Mouse (Mus musculus) embryonic facial prominence, embryonic 10.5 days (tissue): ENCODE results near the gene Ccdc120. TPM values are rescaled to one million over a fixed set of nuclear protein-coding genes. Genes with fewer than 3 reads are reported as not detected.
"Not testable (repeated sequence)": the region's sequence is repeated elsewhere in the genome, so short reads cannot be mapped to it uniquely, and the experiment has no call there.

ENCODE experiments used
- DNase-seq: peaks from one replicate; pipeline ENCODE4 v3.0.0-alpha.2; 2017; ENCODE audit warnings: low spot score
- H3K27ac ChIP-seq: fragments of 300-500 bp; sonication (generic); replicated peaks from 2 replicates; pipeline ENCODE4 v1.5.1; 2016; ENCODE audit warnings: mild to moderate bottlenecking
- H3K27me3 ChIP-seq: fragments of 300-500 bp; sonication (generic); replicated peaks from 2 replicates; pipeline ENCODE4 v1.6.1; 2016; ENCODE audit warnings: low read depth, mild to moderate bottlenecking; ENCODE audit not compliant: poor library complexity, severe bottlenecking
- H3K36me3 ChIP-seq: fragments of 300-500 bp; sonication (generic); replicated peaks from 2 replicates; pipeline ENCODE4 v1.6.1; 2016; ENCODE audit warnings: mild to moderate bottlenecking, moderate library complexity
- H3K4me1 ChIP-seq: fragments of 300-500 bp; sonication (generic); 2 replicates; pipeline ENCODE4 v1.6.1; 2016
- H3K4me3 ChIP-seq: fragments of 300-500 bp; sonication (generic); 2 replicates; pipeline ENCODE4 v1.5.1; 2016; ENCODE audit warnings: mild to moderate bottlenecking, moderate library complexity
- H3K9me3 ChIP-seq: fragments of 300-500 bp; sonication (generic); 2 replicates; pipeline ENCODE4 v1.6.1; 2016; ENCODE audit warnings: mild to moderate bottlenecking
- WGBS: fragments of 180-500 bp; shearing (Covaris S2); methylation state at CpG from one replicate; pipeline ENCODE4 v1.1.7; 2016; 5-methylcytosine and 5-hydroxymethylcytosine counted together
- polyA plus RNA-seq: library from polyadenylated mRNA; unstranded; fragments of >200 nt; fragmentation: Nextera tagmentation; extraction: Ambion mirVana; gene quantifications from 2 replicates; pipeline ENCODE4 v1.2.1, GENCODE M21; 2016

Gene Ccdc120
- polyA plus RNA-seq, 1 experiment from 2014 or later: 20.3 TPM

DNA sequence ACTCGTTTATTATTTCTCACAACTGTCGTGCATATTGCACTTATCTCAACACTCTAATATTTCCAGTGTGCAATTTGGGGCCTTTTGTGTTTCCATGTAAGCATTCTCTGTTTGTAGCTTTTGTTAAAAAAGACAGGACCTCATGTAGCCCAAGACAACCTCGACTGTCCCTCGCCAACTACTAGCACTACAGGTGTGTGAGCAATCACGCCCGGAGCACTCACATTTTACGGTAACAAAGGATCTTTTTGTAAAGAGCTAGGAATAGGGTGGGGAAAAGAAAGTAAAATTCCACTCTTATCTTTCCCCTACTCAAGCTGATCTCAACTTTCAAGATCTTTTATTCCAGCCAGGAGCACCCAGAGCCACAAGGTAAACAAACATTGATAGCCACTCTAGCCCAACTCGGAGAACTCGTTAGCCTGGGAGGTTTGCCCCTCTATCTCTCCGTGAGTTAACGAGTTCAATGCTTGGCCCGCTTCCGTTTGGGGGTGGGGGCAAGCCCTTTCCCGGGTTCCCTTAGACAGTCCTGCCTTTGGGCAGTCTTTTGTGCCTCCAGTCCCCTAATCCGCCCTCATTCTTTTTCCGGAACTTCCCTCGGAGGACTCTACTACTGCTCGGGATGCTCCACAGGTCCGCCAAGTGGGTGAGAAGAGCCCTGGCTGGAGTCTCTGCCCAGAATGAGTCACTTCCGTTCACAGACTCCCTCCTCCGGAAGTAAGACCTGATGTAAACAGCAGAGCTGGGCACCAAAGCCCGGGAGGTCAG, 29.0 kb downstream of the Ccdc120 start, which contains the start of gene Gm45208:
Gm45208 (plus strand) TSS at position 732 of the 768 bp plus-strand sequence.
- WGBS: 22% methylated on average over 22 of the region's 22 CpGs
- peaks cover 5% of the 10 kb centered on the region; the same call in 1 of the 2 replicates for H3K4me1 ChIP-seq

DNA sequence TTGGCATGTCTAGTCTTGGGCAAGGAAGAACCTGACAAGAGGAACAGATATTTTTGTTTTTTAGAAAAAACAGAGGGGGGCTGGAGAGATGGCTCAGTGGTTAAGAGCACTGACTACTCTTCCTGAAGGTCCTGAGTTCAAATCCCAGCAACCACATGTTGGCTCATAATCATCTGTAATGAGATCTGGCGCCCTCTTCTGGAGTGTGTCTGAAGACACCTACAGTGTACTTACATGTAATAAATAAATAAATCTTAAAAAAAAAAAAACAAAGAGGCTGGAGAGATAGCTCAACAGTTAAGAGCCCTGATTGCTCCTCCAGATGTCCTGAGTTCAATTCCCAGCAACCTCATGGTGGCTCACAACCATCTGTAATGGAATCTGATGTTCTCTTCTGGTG, 34.6 kb downstream of the Ccdc120 start:
- H3K9me3 ChIP-seq, H3K27me3 ChIP-seq, H3K36me3 ChIP-seq, H3K4me1 ChIP-seq, DNase-seq, H3K27ac ChIP-seq, H3K4me3 ChIP-seq: not testable (repeated sequence)
- 38% methylated on average over 1 of the region's 1 CpGs for WGBS

More for the DNA sequence above, 29.0 kb downstream of the Ccdc120 start, which contains the start of gene Gm45208:
- no peaks in the 10 kb centered on the region for H3K27me3 ChIP-seq
- DNase-seq: peak; percentile 69
- H3K27ac ChIP-seq: peak within 1 kb of the TSS; percentile 93
- H3K36me3 ChIP-seq: peaks cover 23% of the 10 kb centered on the region
- no peaks in the 10 kb centered on the region; the same call in 1 of the 2 replicates for H3K9me3 ChIP-seq
- H3K4me3 ChIP-seq: peak within 1 kb of the TSS; percentile 69

DNA sequence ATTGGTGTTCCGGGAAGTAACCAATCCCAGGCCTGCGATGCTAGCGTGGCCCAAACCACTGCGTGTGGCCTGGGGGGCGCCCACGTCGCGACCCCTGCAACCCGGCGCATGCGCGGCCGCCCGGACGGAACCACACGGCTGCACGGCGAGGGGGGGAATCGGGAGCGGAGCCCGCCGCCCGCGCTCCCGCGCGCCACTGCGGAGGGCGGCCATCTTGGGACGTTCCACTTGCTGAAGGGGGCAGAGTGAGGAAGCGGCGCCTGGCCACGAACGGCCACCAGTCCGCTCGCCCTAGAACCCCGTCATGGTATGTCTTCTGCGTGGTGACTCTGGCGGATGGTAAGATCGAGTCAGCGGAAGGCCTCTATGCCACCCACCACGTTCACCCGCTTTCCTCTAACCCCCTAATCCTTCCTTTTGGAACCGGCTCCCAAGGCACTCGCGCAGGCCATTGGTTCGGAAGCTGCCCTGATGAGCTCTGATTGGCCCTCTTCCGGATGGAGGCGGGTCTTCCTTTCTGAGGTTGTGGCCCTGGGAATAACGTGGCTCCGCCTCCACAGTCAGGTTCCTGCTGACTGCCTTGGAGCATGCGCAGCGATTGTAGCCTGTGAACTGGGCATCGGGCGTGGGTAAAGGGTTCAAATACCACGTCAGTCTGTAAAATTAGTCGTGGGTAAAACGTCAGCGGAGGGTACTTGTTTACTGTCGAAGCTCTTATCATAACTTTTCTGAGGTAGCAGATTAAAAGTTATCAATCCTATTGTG, 36.4 kb downstream of the Ccdc120 start, which contains the start of gene Wdr45:
Wdr45 (plus strand) TSS at position 199 of the 765 bp plus-strand sequence.
- H3K4me1 ChIP-seq, H3K27me3 ChIP-seq, H3K9me3 ChIP-seq, H3K36me3 ChIP-seq: not testable (repeated sequence)
- peak within 1 kb of the TSS; percentile 81 for H3K27ac ChIP-seq
- peak; percentile 92 for DNase-seq
- 19% methylated on average over 51 of the region's 60 CpGs for WGBS
- H3K4me3 ChIP-seq: peak within 1 kb of the TSS; percentile 53

DNA sequence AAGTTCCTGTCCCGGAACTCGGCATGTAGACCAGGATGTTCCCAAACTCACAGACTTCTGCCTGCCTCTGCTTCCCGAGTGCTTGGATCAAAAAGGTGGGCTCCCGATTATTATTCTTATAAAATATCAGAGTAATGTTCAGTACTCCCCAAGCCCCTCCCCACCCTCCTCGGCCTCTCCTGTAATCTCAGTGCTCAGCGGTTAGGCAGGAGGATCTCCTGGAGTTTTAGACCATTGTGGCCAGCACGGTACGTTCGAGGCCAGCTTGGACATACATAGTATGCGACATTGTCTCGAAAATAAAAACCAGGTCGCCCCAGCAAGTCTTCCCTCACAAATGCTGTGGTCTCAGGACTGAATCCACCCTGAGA, 37.0 kb downstream of the Ccdc120 start:
- not testable (repeated sequence) for H3K36me3 ChIP-seq, H3K27me3 ChIP-seq, DNase-seq, H3K4me1 ChIP-seq, H3K9me3 ChIP-seq
- 24% methylated on average over 6 of the region's 12 CpGs for WGBS
- H3K27ac ChIP-seq: peak overlapping the region; percentile 44; the same call in 1 of the 2 replicates
- peak overlapping the region; percentile 53 for H3K4me3 ChIP-seq

DNA sequence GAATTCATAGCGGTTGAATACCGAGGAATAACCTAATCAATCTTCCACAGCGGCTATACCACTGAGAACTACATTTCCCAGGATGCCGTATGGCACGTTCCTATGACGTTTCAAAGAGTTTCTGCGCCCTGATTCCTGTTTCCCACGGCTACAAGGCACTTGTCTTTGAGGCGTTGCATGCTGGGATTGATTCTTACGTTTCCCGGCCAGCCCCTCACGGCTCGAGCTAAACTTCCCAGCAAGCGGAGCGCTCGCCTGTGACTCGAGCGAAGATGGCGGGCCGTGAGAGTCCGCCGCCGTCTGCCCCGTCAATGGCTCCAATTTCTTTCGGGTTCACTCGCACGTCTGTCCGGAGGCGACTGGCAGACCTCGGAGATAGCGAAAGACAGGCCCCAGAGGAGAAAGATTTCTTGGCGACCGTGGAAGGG, 53.7 kb downstream of the Ccdc120 start, which contains the start of gene Gpkow:
Gpkow (plus strand) TSS at position 178 of the 428 bp plus-strand sequence.
- peak; percentile 84 for DNase-seq
- Histone ChIP-seq H3K27me3 (no peaks in the 10 kb centered on the region), H3K4me3 (peak within 1 kb of the TSS; percentile 65), H3K36me3 (peaks cover 37% of the 10 kb centered on the region), H3K4me1 (0 out of 2 replicates have a peak, but pooled peaks cover 2% of the 10 kb centered on the region), H3K9me3 (no peaks in the 10 kb centered on the region), H3K27ac (peak within 1 kb of the TSS; percentile 75)
- 16% methylated on average over 33 of the region's 33 CpGs for WGBS

DNA sequence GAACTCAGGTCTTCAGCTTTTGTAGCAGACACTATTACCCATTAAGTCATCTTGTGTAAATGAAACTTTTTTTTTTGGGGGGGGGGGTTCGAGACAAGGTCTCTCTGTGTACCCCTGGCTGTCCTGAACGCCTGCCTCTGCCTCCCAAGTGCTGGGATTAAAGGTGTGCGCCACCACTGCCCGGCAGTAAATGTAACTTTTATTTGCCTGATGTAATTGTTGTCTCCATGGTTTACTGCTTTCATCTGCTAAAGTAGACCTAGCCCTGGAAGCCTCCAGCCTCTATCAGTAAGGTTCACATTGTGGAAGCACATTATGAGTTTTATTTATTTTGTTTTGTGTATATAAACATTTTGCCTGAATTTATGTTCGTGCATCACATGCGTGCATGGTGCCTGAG, 54.2 kb downstream of the Ccdc120 start:
- H3K36me3 ChIP-seq: peaks cover 33% of the 10 kb centered on the region
- H3K4me3 ChIP-seq: peak overlapping the region; percentile 65
- WGBS: 45% methylated on average over 6 of the region's 6 CpGs
- H3K9me3 ChIP-seq: no peaks in the 10 kb centered on the region
- H3K27me3 ChIP-seq: no peaks in the 10 kb centered on the region
- H3K4me1 ChIP-seq: 0 out of 2 replicates have a peak, but pooled peaks cover 2% of the 10 kb centered on the region
- DNase-seq: no peak
- no peak overlapping the region for H3K27ac ChIP-seq

DNA sequence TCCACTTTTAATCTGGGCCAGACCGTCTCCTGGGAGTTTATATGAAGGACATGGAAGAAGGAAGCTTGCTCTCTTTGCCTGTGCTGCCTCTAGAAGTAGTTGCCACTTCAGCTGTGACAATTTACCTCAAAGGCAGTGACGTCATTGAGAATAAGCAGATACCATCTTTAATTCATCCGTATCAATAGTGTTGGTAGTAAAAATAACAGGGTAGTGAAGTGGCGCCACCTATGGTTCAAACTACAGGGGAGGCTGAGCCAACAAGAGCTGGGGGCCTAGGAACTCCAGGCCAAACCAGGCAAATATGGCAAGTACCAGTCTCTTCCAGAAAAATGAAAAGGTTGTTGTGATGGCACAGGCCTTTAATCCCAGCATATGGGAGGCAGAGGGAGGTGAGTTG, 57.8 kb downstream of the Ccdc120 start:
- no peaks in the 10 kb centered on the region for H3K4me1 ChIP-seq
- no peak overlapping the region for H3K4me3 ChIP-seq
- H3K36me3 ChIP-seq: no peaks in the 10 kb centered on the region
- no peaks in the 10 kb centered on the region for H3K9me3 ChIP-seq
- 40% methylated on average over 4 of the region's 4 CpGs for WGBS
- no peak overlapping the region for H3K27ac ChIP-seq
- H3K27me3 ChIP-seq: no peaks in the 10 kb centered on the region
- peak; percentile 10 for DNase-seq

DNA sequence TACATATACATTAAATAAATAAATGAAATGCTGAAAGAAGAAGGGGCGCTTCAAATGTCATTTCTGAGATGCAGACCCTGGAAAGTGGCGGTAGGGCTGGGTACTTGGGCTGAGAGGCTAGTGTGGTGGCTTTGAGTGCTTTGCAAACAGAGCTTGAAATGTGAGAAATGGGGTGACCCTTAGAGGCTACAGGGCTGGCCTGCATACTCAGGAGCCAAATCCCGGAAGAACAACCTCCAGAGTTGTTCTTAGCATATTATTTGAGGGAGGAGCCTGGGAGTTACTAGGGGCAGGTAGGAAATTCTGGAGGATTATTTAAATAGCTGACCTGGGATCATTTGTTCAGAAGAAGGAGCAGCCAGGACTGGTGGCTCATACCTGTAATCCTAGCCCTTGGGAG, 60.2 kb downstream of the Ccdc120 start:
- H3K9me3 ChIP-seq: no peaks in the 10 kb centered on the region
- 65% methylated on average over 3 of the region's 3 CpGs for WGBS
- no peaks in the 10 kb centered on the region for H3K4me1 ChIP-seq
- H3K27me3 ChIP-seq: no peaks in the 10 kb centered on the region
- no peaks in the 10 kb centered on the region for H3K36me3 ChIP-seq
- H3K4me3 ChIP-seq: no peak overlapping the region
- no peak for DNase-seq
- no peak overlapping the region for H3K27ac ChIP-seq

DNA sequence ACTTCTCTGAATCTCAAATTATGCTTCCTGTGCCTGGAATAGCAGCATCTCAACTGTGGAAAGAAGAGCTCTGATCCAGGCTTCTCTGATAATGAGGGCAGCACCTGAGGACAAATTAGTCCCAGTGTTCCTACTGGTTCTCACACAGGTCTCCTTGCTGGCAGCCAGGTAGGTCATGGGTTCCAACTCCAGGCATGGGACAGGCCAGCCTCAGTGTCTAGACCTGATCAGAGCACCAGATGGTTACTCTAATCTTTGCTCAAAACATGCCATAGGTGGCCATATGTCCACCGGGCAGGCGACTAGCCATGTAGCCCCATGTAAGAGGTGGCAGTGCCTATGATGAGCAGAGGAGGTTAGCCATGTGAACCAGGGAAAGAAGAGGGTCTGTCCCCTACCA, 62.4 kb downstream of the Ccdc120 start:
- Histone ChIP-seq H3K27me3 (no peaks in the 10 kb centered on the region), H3K4me3 (no peak overlapping the region), H3K4me1 (no peaks in the 10 kb centered on the region), H3K36me3 (no peaks in the 10 kb centered on the region), H3K9me3 (no peaks in the 10 kb centered on the region), H3K27ac (no peak overlapping the region)
- no peak for DNase-seq
- WGBS: 91% methylated on average over 2 of the region's 2 CpGs

Other genes starting within 250 kb of the Ccdc120 start
- 0.05 and 0.15 TPM in 2 replicates for gene Foxp3, start 177.3 kb downstream of the Ccdc120 start, polyA plus RNA-seq
- gene Ppp1r3f, start 176.6 kb downstream of the Ccdc120 start, polyA plus RNA-seq: 1.4 and 2.2 TPM in 2 replicates
- gene Ccdc22, start 145.4 kb downstream of the Ccdc120 start, polyA plus RNA-seq: 36.0 and 36.6 TPM in 2 replicates
- gene Cacna1f, start 143.8 kb downstream of the Ccdc120 start, polyA plus RNA-seq: 0.05 and 0.06 TPM in 2 replicates
- 9.3 and 9.7 TPM in 2 replicates for gene Syp, start 112.4 kb downstream of the Ccdc120 start, polyA plus RNA-seq
- gene Prickle3, start 93.6 kb downstream of the Ccdc120 start, polyA plus RNA-seq: 4.1 and 4.2 TPM in 2 replicates
- gene Plp2, start 79.5 kb downstream of the Ccdc120 start, polyA plus RNA-seq: 49.7 TPM in 2 replicates
- 0.09 TPM in 1 of 2 replicates, not detected in the other for gene Magix, start 69.7 kb downstream of the Ccdc120 start, polyA plus RNA-seq
- 40.2 and 40.3 TPM in 2 replicates for gene Gpkow, start 53.8 kb downstream of the Ccdc120 start, polyA plus RNA-seq
- 22.5 and 23.8 TPM in 2 replicates for gene Wdr45, start 36.6 kb downstream of the Ccdc120 start, polyA plus RNA-seq
- gene Gm45208, start 28.7 kb downstream of the Ccdc120 start, polyA plus RNA-seq: 0.36 and 0.61 TPM in 2 replicates
- gene Praf2, start 22.5 kb downstream of the Ccdc120 start, polyA plus RNA-seq: 73.0 and 73.6 TPM in 2 replicates
- 26.8 and 28.3 TPM in 2 replicates for gene Tfe3, start 11.7 kb upstream of the Ccdc120 start, polyA plus RNA-seq
- gene Gripap1, start 38.9 kb upstream of the Ccdc120 start, polyA plus RNA-seq: 42.5 and 45.3 TPM in 2 replicates
- 1.4 and 2.2 TPM in 2 replicates for gene Kcnd1, start 71.4 kb upstream of the Ccdc120 start, polyA plus RNA-seq
- 42.2 and 43.4 TPM in 2 replicates for gene Otud5, start 90.5 kb upstream of the Ccdc120 start, polyA plus RNA-seq
- gene Pim2, start 127.4 kb upstream of the Ccdc120 start, polyA plus RNA-seq: 7.3 and 7.6 TPM in 2 replicates
- gene Slc35a2, start 133.1 kb upstream of the Ccdc120 start, polyA plus RNA-seq: 23.4 and 25.7 TPM in 2 replicates
- 122 and 132 TPM in 2 replicates for gene Pqbp1, start 148.4 kb upstream of the Ccdc120 start, polyA plus RNA-seq
- gene Timm17b, start 148.5 kb upstream of the Ccdc120 start, polyA plus RNA-seq: 174 and 178 TPM in 2 replicates
- gene Gm10491, start 156.9 kb upstream of the Ccdc120 start, polyA plus RNA-seq: not detected in 2 replicates
- 0.51 TPM in 1 of 2 replicates, not detected in the other for gene Gm10490, start 158.6 kb upstream of the Ccdc120 start, polyA plus RNA-seq
- 3.0 and 4.5 TPM in 2 replicates for gene Pcsk1n, start 168.9 kb upstream of the Ccdc120 start, polyA plus RNA-seq
- 0.28 TPM in 1 of 2 replicates, not detected in the other for gene Eras, start 177.7 kb upstream of the Ccdc120 start, polyA plus RNA-seq
- gene Hdac6, start 197.0 kb upstream of the Ccdc120 start, polyA plus RNA-seq: 55.7 and 58.4 TPM in 2 replicates
- gene Gata1, start 227.2 kb upstream of the Ccdc120 start, polyA plus RNA-seq: 5.2 and 5.6 TPM in 2 replicates